ENCODE assay signal across 8 mouse cellular contexts in the genomic region with DNA sequence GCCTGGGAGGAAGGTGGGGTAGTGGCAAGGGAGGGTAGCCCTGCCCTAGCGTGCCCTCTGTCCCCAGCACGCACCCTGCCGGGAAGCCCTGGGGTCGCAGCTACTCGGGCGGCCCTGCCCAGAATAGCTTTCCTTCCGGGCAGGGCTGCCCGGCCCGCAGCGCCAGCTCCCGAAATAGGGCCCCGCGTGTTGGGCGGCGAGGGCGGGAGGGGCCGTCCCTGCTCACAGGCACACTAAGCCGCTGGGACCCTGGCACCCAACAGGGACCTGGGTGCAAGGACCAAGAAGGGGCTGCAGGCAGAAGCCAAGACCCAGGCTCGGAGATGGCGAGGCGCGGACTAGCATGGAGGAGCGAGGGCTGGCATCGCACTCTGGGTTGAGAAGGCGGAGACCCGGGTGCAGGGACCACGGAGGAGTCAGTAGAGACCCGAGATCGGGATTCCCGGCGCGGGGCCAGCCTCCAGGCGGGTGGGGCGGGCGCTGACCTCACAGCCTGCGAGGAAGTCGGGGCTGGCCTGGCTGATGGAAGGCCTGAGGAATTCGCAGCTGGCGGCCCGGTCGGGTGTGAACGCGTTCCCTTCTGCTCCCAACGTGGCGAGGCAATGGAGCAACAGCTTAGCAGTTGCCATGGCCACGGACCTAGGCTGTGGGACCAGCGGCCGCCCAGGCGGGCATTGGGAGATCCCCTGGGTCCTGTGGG. TPM values are rescaled to one million over a fixed set of nuclear protein-coding genes. Genes with fewer than 3 reads are reported as not detected.
DNase-seq lines count a peak whose midpoint lies in the region; ATAC-seq and TF ChIP-seq lines count a peak whose summit lies in the region.

No protein-coding gene starts in this region.

- H3K27ac ChIP-seq in embryonic facial prominence, embryonic 12.5 days = no peak overlapping the region
- H3K27ac ChIP-seq in heart, embryonic 11.5 days (ENCODE audit: low read depth, low read length) = peak overlapping the region; percentile 72
- H3K27ac ChIP-seq in lung, postnatal 0 days (ENCODE audit: low read length) = peak overlapping the region; percentile 86

- peaks cover 4% of the 10 kb centered on the region; the same call in 1 of the 2 replicates for H3K27me3 ChIP-seq in embryonic facial prominence, embryonic 12.5 days
- peaks cover 6% of the 10 kb centered on the region; the same call in 1 of the 2 replicates for H3K27me3 ChIP-seq in heart, embryonic 11.5 days (ENCODE audit: control insufficient read depth, insufficient read depth, low read length)
- H3K27me3 ChIP-seq in lung, postnatal 0 days (replicated peaks; ENCODE audit: insufficient read depth, low read length) = no peaks in the 10 kb centered on the region

- H3K9ac ChIP-seq in embryonic facial prominence, embryonic 12.5 days = peak overlapping the region; percentile 57
- peak overlapping the region; percentile 73 for H3K9ac ChIP-seq in heart, embryonic 11.5 days (ENCODE audit: low read depth, low read length)
- peak overlapping the region; percentile 41; the same call in 1 of the 2 replicates for H3K9ac ChIP-seq in lung, postnatal 0 days (replicated peaks; ENCODE audit: low read depth)

- 2% methylated on average over 44 of the region's 49 CpGs for WGBS in embryonic facial prominence, embryonic 12.5 days
- WGBS in heart, embryonic 11.5 days (ENCODE audit: insufficient replicate concordance) = 1% methylated on average over 49 of the region's 49 CpGs
- 3% methylated on average over 48 of the region's 49 CpGs for WGBS in lung, postnatal 0 days

- intact Hi-C loops in left cerebral cortex, postnatal 4 days (cut with DNase I) = no loop called here

- no peak for TF ChIP-seq EP300 in lung, postnatal 0 days (IDR thresholded peaks at IDR 0.05)

- no peaks in the 10 kb centered on the region for H3K9me3 ChIP-seq in embryonic facial prominence, embryonic 12.5 days
- no peaks in the 10 kb centered on the region for H3K9me3 ChIP-seq in heart, embryonic 11.5 days (replicated peaks; ENCODE audit: control insufficient read depth, low read length)
- no peaks in the 10 kb centered on the region for H3K9me3 ChIP-seq in lung, postnatal 0 days (ENCODE audit: low read length)

- no peaks in the 10 kb centered on the region for H3K36me3 ChIP-seq in embryonic facial prominence, embryonic 12.5 days
- H3K36me3 ChIP-seq in heart, embryonic 11.5 days (ENCODE audit: control insufficient read depth, insufficient read depth, low read length) = no peaks in the 10 kb centered on the region
- no peaks in the 10 kb centered on the region for H3K36me3 ChIP-seq in lung, postnatal 0 days (ENCODE audit: insufficient read depth, low read length)

- peak; percentile 76 for DNase-seq in left cerebral cortex, postnatal 4 days
- DNase-seq in left cerebral cortex, adult 8-10 months (ENCODE audit: low spot score in 2 of 2) = no peak
- peak; percentile 64 for DNase-seq in kidney, adult 9 months
- peak; percentile 97 for DNase-seq in lung, postnatal 0 days (ENCODE audit: low spot score)
- peak; percentile 61 for DNase-seq in ovary, postnatal 14 days (ENCODE audit: low spot score)
- DNase-seq in frontal cortex, postnatal 10 days (ENCODE audit: low spot score in 2 of 2) = no peak

- TF ChIP-seq CTCF in lung, postnatal 0 days (IDR thresholded peaks at IDR 0.05) = peak; percentile 61

- ATAC-seq in embryonic facial prominence, embryonic 12.5 days (ENCODE audit: insufficient number of reproducible peaks, insufficient read depth, low FRiP score, low TSS enrichment) = 0 out of 2 replicates have a peak, but pooled peaks have one; percentile 61
- peak; percentile 69 for ATAC-seq in heart, embryonic 11.5 days (replicated peaks; ENCODE audit: insufficient number of reproducible peaks, low FRiP score, low TSS enrichment)
- peak; percentile 92 for ATAC-seq in lung, postnatal 0 days

- peak overlapping the region; percentile 32 for H3K4me3 ChIP-seq in embryonic facial prominence, embryonic 12.5 days
- H3K4me3 ChIP-seq in heart, embryonic 11.5 days (ENCODE audit: low read depth, low read length) = peak overlapping the region; percentile 41
- peak overlapping the region; percentile 26 for H3K4me3 ChIP-seq in lung, postnatal 0 days (ENCODE audit: low read depth, low read length)

- peaks cover 19% of the 10 kb centered on the region for H3K4me1 ChIP-seq in embryonic facial prominence, embryonic 12.5 days
- peaks cover 9% of the 10 kb centered on the region; the same call in 1 of the 2 replicates for H3K4me1 ChIP-seq in heart, embryonic 11.5 days (ENCODE audit: control insufficient read depth, insufficient read depth, low read length)
- H3K4me1 ChIP-seq in lung, postnatal 0 days (ENCODE audit: insufficient read depth, low read depth, low read length) = peaks cover 4% of the 10 kb centered on the region

- H3K4me2 ChIP-seq in embryonic facial prominence, embryonic 12.5 days (replicated peaks) = peak overlapping the region; percentile 71
- H3K4me2 ChIP-seq in heart, embryonic 11.5 days = peak overlapping the region; percentile 85
- peak overlapping the region; percentile 58 for H3K4me2 ChIP-seq in lung, postnatal 0 days (replicated peaks; ENCODE audit: low read depth, low read length)

RNA-seq across cellular contexts. Expression of gene Socs3, which starts 20.3 kb away (rescaled TPM):
- 1 to 10 TPM; 3.8 to 4.1 TPM for total RNA-seq in left cerebral cortex, postnatal 4 days (2021)
- total RNA-seq in left cerebral cortex, adult 8-10 months (2022) = 1 to 10 TPM; 3.1 to 7.5 (median 3.6) TPM
- polyA plus RNA-seq in embryonic facial prominence, embryonic 12.5 days (2016; fragmentation: Nextera tagmentation; extraction: Ambion mirVana) = 18.4 and 19.3 TPM in 2 replicates
- polyA plus RNA-seq in heart, embryonic 11.5 days (2014; fragmentation: Nextera tagmentation; extraction: Ambion mirVana) = 3.6 and 4.5 TPM in 2 replicates
- polyA plus RNA-seq in lung, postnatal 0 days (2015; fragmentation: Nextera tagmentation; extraction: Ambion mirVana) = 27.5 and 57.0 TPM in 2 replicates

RNA-seq across cellular contexts. Expression of gene Pgs1, which starts 36.5 kb away (rescaled TPM):
- 10 to 100 TPM; 56.9 to 58.6 TPM for total RNA-seq in left cerebral cortex, postnatal 4 days (2021)
- total RNA-seq in left cerebral cortex, adult 8-10 months (2022) = 10 to 100 TPM; 77.9 to 92.4 (median 82.4) TPM
- polyA plus RNA-seq in embryonic facial prominence, embryonic 12.5 days (2016; fragmentation: Nextera tagmentation; extraction: Ambion mirVana) = 43.0 and 46.2 TPM in 2 replicates
- 26.5 and 27.4 TPM in 2 replicates for polyA plus RNA-seq in heart, embryonic 11.5 days (2014; fragmentation: Nextera tagmentation; extraction: Ambion mirVana)
- polyA plus RNA-seq in lung, postnatal 0 days (2015; fragmentation: Nextera tagmentation; extraction: Ambion mirVana) = 88.6 and 89.5 TPM in 2 replicates

Comparison
In these comparisons a context has a peak if more than half of its experiments do, and no peak if none do; other contexts are left out.
1. DNase-seq: peak in left cerebral cortex, postnatal 4 days (single experiment), kidney, adult 9 months (single experiment), lung, postnatal 0 days (single experiment) and ovary, postnatal 14 days (single experiment); none in left cerebral cortex, adult 8-10 months (0 of 2) and frontal cortex, postnatal 10 days (0 of 2).
2. Peak in every context shown above with its lines, with median percentiles within 50 percentile points of each other: ATAC-seq, H3K4me2 ChIP-seq, H3K4me3 ChIP-seq and H3K9ac ChIP-seq.